Mouse (Mus musculus): ENCODE data around the gene Myo5c. TPM values are rescaled to one million over a fixed set of nuclear protein-coding genes. Genes with fewer than 3 reads are reported as not detected.

Gene Myo5c
- polyA plus RNA-seq, 1 experiment from 2014 or later = 1.0 TPM

DNA sequence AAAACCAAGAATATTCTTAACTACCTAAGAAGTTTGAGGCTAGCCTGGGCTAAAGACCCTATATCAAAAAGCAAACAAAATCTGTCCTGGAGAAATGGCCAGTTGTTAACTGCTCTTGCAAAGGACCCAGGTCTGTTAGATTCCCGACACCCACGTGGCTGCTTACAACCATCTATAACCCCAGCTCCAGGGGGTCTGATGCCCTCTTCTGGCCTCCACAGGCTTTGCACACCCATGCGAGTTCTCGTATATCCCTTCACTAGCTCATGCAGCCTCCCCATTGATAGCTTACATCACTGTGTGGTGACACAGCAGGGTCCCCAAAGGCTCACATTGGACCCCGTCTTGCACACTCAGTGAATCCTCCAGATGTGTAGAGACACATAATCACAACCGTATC lies 53.5 kb downstream of the Myo5c start:
- Histone ChIP-seq H3K4me1 (ENCODE audit: control insufficient read depth, insufficient read depth, low read length) (no peaks in the 10 kb centered on the region), H3K36me3 (replicated peaks; ENCODE audit: control insufficient read depth, insufficient read depth, low read depth, low read length) (no peaks in the 10 kb centered on the region), H3K4me3 (ENCODE audit: low read depth, low read length) (no peak overlapping the region), H3K4me2 (ENCODE audit: low read depth, low read length) (no peak overlapping the region), H3K9me3 (replicated peaks; ENCODE audit: control insufficient read depth, low read length) (no peaks in the 10 kb centered on the region), H3K9ac (replicated peaks; ENCODE audit: low read length) (no peak overlapping the region), H3K27ac (replicated peaks; ENCODE audit: low read depth, low read length) (no peak overlapping the region), H3K27me3 (ENCODE audit: control insufficient read depth, insufficient read depth, low read length) (no peaks in the 10 kb centered on the region)
- DNase-seq (ENCODE audit: low spot score) (no peak), ATAC-seq (replicated peaks; ENCODE audit: insufficient number of reproducible peaks, low FRiP score, low TSS enrichment, low read depth) (no peak)
- WGBS = 81% methylated on average over 6 of the region's 6 CpGs

- no peaks in the 10 kb centered on the region for H3K9me3 ChIP-seq (replicated peaks; ENCODE audit: control insufficient read depth, low read length)
- 71% methylated on average over 6 of the region's 6 CpGs for WGBS
- no peak overlapping the region for H3K4me3 ChIP-seq (ENCODE audit: low read depth, low read length)
- H3K27ac ChIP-seq (replicated peaks; ENCODE audit: low read depth, low read length) = no peak overlapping the region
- no peaks in the 10 kb centered on the region for H3K4me1 ChIP-seq (ENCODE audit: control insufficient read depth, insufficient read depth, low read length)
- no peaks in the 10 kb centered on the region for H3K36me3 ChIP-seq (replicated peaks; ENCODE audit: control insufficient read depth, insufficient read depth, low read depth, low read length)
- no peak for ATAC-seq (replicated peaks; ENCODE audit: insufficient number of reproducible peaks, low FRiP score, low TSS enrichment, low read depth)
- H3K9ac ChIP-seq (replicated peaks; ENCODE audit: low read length) = no peak overlapping the region
- DNase-seq (ENCODE audit: low spot score) = no peak
- no peaks in the 10 kb centered on the region for H3K27me3 ChIP-seq (ENCODE audit: control insufficient read depth, insufficient read depth, low read length)
- no peak overlapping the region for H3K4me2 ChIP-seq (ENCODE audit: low read depth, low read length)
Measured at GRCm38 (mm10) chr9:75287636-75288035, 55.8 kb downstream of the Myo5c start.

DNA sequence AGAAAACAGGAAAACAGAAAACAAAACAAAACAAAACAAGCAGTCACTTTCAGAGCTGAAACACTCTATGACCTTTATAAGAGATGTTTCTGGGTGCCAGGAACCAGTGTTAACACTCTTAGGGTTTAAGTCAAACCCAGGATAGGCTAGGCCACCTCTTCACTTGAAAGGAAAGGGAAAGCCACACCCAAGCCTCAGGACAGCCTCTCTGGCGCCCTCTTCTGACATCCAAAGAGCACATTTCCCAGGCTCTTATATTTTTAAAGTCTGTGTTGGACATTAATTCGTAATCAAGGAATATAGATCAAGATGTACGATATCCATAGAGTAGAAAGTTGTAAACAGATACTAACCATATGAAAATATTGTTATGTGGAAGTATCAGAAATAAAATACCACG lies 57.7 kb downstream of the Myo5c start:
- WGBS = 52% methylated on average over 4 of the region's 4 CpGs

GRCm38 (mm10) chr9:75299342-75299741 lies 67.5 kb downstream of the Myo5c start:
- no peaks in the 10 kb centered on the region for H3K36me3 ChIP-seq (replicated peaks; ENCODE audit: control insufficient read depth, insufficient read depth, low read depth, low read length)
- no peak overlapping the region for H3K9ac ChIP-seq (replicated peaks; ENCODE audit: low read length)
- H3K27ac ChIP-seq (replicated peaks; ENCODE audit: low read depth, low read length) = no peak overlapping the region
- 80% methylated on average over 2 of the region's 2 CpGs for WGBS
- no peaks in the 10 kb centered on the region for H3K4me1 ChIP-seq (ENCODE audit: control insufficient read depth, insufficient read depth, low read length)
- ATAC-seq (replicated peaks; ENCODE audit: insufficient number of reproducible peaks, low FRiP score, low TSS enrichment, low read depth) (no peak), DNase-seq (ENCODE audit: low spot score) (no peak)
- no peaks in the 10 kb centered on the region for H3K27me3 ChIP-seq (ENCODE audit: control insufficient read depth, insufficient read depth, low read length)
- no peak overlapping the region for H3K4me2 ChIP-seq (ENCODE audit: low read depth, low read length)
- H3K9me3 ChIP-seq (replicated peaks; ENCODE audit: control insufficient read depth, low read length) = no peaks in the 10 kb centered on the region
- no peak overlapping the region for H3K4me3 ChIP-seq (ENCODE audit: low read depth, low read length)

More for the DNA sequence above, 57.7 kb downstream of the Myo5c start:
- Histone ChIP-seq H3K27ac (replicated peaks; ENCODE audit: low read depth, low read length) (no peak overlapping the region), H3K4me1 (ENCODE audit: control insufficient read depth, insufficient read depth, low read length) (no peaks in the 10 kb centered on the region), H3K4me3 (ENCODE audit: low read depth, low read length) (no peak overlapping the region), H3K9me3 (replicated peaks; ENCODE audit: control insufficient read depth, low read length) (no peaks in the 10 kb centered on the region), H3K36me3 (replicated peaks; ENCODE audit: control insufficient read depth, insufficient read depth, low read depth, low read length) (no peaks in the 10 kb centered on the region), H3K9ac (replicated peaks; ENCODE audit: low read length) (no peak overlapping the region), H3K4me2 (ENCODE audit: low read depth, low read length) (no peak overlapping the region), H3K27me3 (ENCODE audit: control insufficient read depth, insufficient read depth, low read length) (no peaks in the 10 kb centered on the region)
- DNase-seq (ENCODE audit: low spot score) (peak; percentile 30), ATAC-seq (replicated peaks; ENCODE audit: insufficient number of reproducible peaks, low FRiP score, low TSS enrichment, low read depth) (no peak)

GRCm38 (mm10) chr9:75303033-75303432 lies 71.2 kb downstream of the Myo5c start:
- H3K9ac ChIP-seq (replicated peaks; ENCODE audit: low read length) = no peak overlapping the region
- H3K4me2 ChIP-seq (ENCODE audit: low read depth, low read length) = no peak overlapping the region
- WGBS = 87% methylated on average over 2 of the region's 2 CpGs
- H3K36me3 ChIP-seq (replicated peaks; ENCODE audit: control insufficient read depth, insufficient read depth, low read depth, low read length) = no peaks in the 10 kb centered on the region
- no peaks in the 10 kb centered on the region for H3K9me3 ChIP-seq (replicated peaks; ENCODE audit: control insufficient read depth, low read length)
- H3K27ac ChIP-seq (replicated peaks; ENCODE audit: low read depth, low read length) = no peak overlapping the region
- DNase-seq (ENCODE audit: low spot score) (no peak), ATAC-seq (replicated peaks; ENCODE audit: insufficient number of reproducible peaks, low FRiP score, low TSS enrichment, low read depth) (no peak)
- no peaks in the 10 kb centered on the region for H3K4me1 ChIP-seq (ENCODE audit: control insufficient read depth, insufficient read depth, low read length)
- no peaks in the 10 kb centered on the region for H3K27me3 ChIP-seq (ENCODE audit: control insufficient read depth, insufficient read depth, low read length)
- H3K4me3 ChIP-seq (ENCODE audit: low read depth, low read length) = no peak overlapping the region

GRCm38 (mm10) chr9:75303701-75304261 lies 72.0 kb downstream of the Myo5c start:
- ATAC-seq (replicated peaks; ENCODE audit: insufficient number of reproducible peaks, low FRiP score, low TSS enrichment, low read depth) (no peak), DNase-seq (ENCODE audit: low spot score) (no peak)
- no peaks in the 10 kb centered on the region for H3K36me3 ChIP-seq (replicated peaks; ENCODE audit: control insufficient read depth, insufficient read depth, low read depth, low read length)
- H3K4me2 ChIP-seq (ENCODE audit: low read depth, low read length) = no peak overlapping the region
- no peaks in the 10 kb centered on the region for H3K27me3 ChIP-seq (ENCODE audit: control insufficient read depth, insufficient read depth, low read length)
- no peaks in the 10 kb centered on the region for H3K9me3 ChIP-seq (replicated peaks; ENCODE audit: control insufficient read depth, low read length)
- H3K4me1 ChIP-seq (ENCODE audit: control insufficient read depth, insufficient read depth, low read length) = no peaks in the 10 kb centered on the region
- H3K27ac ChIP-seq (replicated peaks; ENCODE audit: low read depth, low read length) = no peak overlapping the region
- WGBS = 29% methylated on average over 16 of the region's 16 CpGs
- no peak overlapping the region for H3K4me3 ChIP-seq (ENCODE audit: low read depth, low read length)
- H3K9ac ChIP-seq (replicated peaks; ENCODE audit: low read length) = no peak overlapping the region

DNA sequence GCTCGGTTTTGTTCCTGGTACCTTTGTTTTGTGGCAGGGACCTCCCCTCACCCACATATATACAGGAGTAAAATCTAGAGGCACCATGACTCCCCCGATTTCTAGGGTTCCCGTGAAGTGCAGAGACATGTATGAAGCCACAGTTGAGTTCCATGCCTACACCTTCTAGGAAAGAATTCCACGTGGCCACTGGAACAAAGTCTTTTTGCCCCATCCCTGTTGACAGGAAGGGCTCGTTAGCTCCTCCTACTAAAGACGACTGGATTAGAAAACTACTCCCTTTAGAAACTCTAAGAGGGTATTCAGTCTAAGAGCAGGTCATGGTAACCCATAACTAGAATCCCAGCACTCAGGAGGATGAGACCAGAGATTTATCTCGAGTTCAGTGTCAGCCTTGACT lies 72.5 kb downstream of the Myo5c start:
- DNase-seq (ENCODE audit: low spot score) (no peak), ATAC-seq (replicated peaks; ENCODE audit: insufficient number of reproducible peaks, low FRiP score, low TSS enrichment, low read depth) (no peak)
- no peak overlapping the region for H3K9ac ChIP-seq (replicated peaks; ENCODE audit: low read length)
- 34% methylated on average over 7 of the region's 7 CpGs for WGBS
- no peaks in the 10 kb centered on the region for H3K9me3 ChIP-seq (replicated peaks; ENCODE audit: control insufficient read depth, low read length)
- H3K27me3 ChIP-seq (ENCODE audit: control insufficient read depth, insufficient read depth, low read length) = no peaks in the 10 kb centered on the region
- H3K4me1 ChIP-seq (ENCODE audit: control insufficient read depth, insufficient read depth, low read length) = no peaks in the 10 kb centered on the region
- H3K4me2 ChIP-seq (ENCODE audit: low read depth, low read length) = no peak overlapping the region
- H3K27ac ChIP-seq (replicated peaks; ENCODE audit: low read depth, low read length) = no peak overlapping the region
- no peaks in the 10 kb centered on the region for H3K36me3 ChIP-seq (replicated peaks; ENCODE audit: control insufficient read depth, insufficient read depth, low read depth, low read length)
- H3K4me3 ChIP-seq (ENCODE audit: low read depth, low read length) = no peak overlapping the region

GRCm38 (mm10) chr9:75306126-75306898 lies 74.5 kb downstream of the Myo5c start, which contains the start of gene Gnb5:
TSS of gene Gnb5 (plus strand) at chr9:75306288.
- Histone ChIP-seq H3K9me3 (replicated peaks; ENCODE audit: control insufficient read depth, low read length) (no peaks in the 10 kb centered on the region), H3K27me3 (ENCODE audit: control insufficient read depth, insufficient read depth, low read length) (no peaks in the 10 kb centered on the region), H3K9ac (replicated peaks; ENCODE audit: low read length) (no peak within 1 kb of the TSS), H3K27ac (replicated peaks; ENCODE audit: low read depth, low read length) (no peak within 1 kb of the TSS), H3K4me1 (ENCODE audit: control insufficient read depth, insufficient read depth, low read length) (no peaks in the 10 kb centered on the region), H3K36me3 (replicated peaks; ENCODE audit: control insufficient read depth, insufficient read depth, low read depth, low read length) (no peaks in the 10 kb centered on the region), H3K4me2 (ENCODE audit: low read depth, low read length) (no peak within 1 kb of the TSS), H3K4me3 (ENCODE audit: low read depth, low read length) (no peak within 1 kb of the TSS)
- ATAC-seq (replicated peaks; ENCODE audit: insufficient number of reproducible peaks, low FRiP score, low TSS enrichment, low read depth) = no peak
- 82% methylated on average over 11 of the region's 11 CpGs for WGBS
- no peak for DNase-seq (ENCODE audit: low spot score)
